Mouse (Mus musculus) adrenal gland (tissue): ENCODE data around the gene Raet1e.
"Not testable (repeated sequence)": the region's sequence is repeated elsewhere in the genome, so short reads cannot be mapped to it uniquely, and the experiment has no call there.

Experiments
- intact Hi-C: fragments of 180-260 bp; cut with DNase I; formaldehyde crosslinking; loops from one replicate; pipeline ENCODE4 v1.15.1; 2025

The Raet1e gene

GRCm38 (mm10) chr10:22360252-22360651, 201.9 kb downstream of the Raet1e start, which contains the start of gene Raet1d:
Gene Raet1d, plus strand, starts transcription at chr10:22360552.
- intact Hi-C loops, result not testable (repeated sequence)

DNA sequence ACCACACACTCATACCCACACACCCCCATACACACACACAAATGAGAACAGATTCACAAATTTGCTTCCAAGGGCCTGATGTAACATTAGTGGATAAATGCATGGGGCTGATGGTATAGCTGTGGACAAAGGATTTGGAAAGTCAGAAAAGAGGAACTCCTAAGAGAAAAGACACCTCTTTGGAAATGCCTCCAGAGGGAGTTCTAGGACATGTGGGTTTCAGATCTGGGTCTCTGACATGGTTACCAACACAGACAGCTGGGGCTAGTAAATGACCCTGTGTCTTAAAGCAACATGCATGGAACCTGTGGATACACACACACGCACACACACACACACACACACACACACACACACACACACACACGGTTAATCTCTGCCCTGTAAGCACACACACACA, 202.6 kb downstream of the Raet1e start:
- intact Hi-C loops, result not testable (repeated sequence)

DNA sequence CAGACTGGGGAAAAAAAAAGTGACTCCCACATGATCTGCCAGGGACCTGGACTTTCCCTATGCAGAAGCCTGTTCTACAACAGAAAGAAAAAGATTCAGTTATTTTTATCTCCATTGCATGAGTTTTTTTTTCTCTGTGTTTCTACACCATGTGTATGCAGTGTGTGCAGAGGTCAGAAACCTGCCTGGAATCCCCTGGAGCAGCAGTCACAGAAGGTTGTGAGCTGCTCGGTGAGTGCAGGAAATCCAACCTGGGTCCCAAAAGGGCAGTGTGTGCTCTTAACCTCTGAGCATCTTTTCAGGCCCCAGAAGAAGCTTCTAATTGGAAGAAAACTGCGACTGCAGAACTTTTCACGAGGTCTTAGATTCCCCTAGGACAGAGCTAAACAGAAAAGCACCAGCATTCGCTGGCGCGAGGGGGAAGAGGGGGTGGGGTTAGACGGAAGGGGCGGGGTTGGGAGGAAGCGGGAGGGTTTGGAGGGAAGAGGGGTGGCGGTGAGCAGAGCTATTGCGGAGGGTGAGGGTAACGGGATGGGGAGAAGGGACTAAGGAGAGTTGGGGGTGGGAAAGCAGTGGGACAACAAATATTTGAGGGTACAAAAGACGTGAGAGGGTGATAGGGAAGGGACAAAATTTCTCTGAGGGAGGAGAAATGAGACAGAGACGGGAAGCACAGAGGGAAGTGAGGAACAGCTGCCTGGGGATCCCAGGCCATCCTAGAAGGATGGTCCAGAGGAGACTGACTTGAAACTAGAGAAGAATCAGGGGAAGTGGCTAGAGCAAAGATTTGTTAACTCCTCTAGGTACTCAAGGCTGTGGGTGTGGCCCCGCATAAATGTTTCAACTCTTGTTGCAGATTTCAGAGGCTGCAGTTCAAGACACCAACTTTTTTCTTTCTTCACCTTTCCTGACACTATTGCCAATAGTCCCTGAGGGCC, 203.3 kb downstream of the Raet1e start:
- intact Hi-C loops, result not testable (repeated sequence)

GRCm38 (mm10) chr10:22362466-22362865, 204.1 kb downstream of the Raet1e start:
- intact Hi-C loops, result not testable (repeated sequence)

GRCm38 (mm10) chr10:22364915-22365314, 206.5 kb downstream of the Raet1e start:
- intact Hi-C loops, result not testable (repeated sequence)

GRCm38 (mm10) chr10:22381226-22381625, 222.9 kb downstream of the Raet1e start:
- intact Hi-C loops, result not testable (repeated sequence)

DNA sequence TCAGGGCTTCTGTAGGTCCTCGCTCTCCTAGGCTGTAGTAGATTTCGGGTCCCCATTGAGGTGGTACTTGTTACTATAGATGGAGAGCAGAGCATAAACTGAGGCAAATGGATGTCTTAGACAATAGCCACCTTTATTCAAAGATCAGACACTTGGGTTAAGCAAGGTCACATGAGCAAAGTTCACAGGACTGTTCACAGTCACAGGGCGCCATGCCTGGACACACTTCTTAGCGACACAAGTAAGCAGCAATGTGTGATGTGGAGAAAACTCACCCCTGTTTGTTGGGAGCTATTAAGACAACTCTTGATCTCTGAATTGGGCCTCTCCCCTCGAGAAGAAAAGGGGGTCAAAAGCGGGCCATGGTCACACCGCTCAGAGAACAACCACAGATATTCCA, 231.8 kb downstream of the Raet1e start:
- intact Hi-C loops, result not testable (repeated sequence)

- intact Hi-C loops, result not testable (repeated sequence)
Observed at GRCm38 (mm10) chr10:22391616-22392015, 233.2 kb downstream of the Raet1e start.

DNA sequence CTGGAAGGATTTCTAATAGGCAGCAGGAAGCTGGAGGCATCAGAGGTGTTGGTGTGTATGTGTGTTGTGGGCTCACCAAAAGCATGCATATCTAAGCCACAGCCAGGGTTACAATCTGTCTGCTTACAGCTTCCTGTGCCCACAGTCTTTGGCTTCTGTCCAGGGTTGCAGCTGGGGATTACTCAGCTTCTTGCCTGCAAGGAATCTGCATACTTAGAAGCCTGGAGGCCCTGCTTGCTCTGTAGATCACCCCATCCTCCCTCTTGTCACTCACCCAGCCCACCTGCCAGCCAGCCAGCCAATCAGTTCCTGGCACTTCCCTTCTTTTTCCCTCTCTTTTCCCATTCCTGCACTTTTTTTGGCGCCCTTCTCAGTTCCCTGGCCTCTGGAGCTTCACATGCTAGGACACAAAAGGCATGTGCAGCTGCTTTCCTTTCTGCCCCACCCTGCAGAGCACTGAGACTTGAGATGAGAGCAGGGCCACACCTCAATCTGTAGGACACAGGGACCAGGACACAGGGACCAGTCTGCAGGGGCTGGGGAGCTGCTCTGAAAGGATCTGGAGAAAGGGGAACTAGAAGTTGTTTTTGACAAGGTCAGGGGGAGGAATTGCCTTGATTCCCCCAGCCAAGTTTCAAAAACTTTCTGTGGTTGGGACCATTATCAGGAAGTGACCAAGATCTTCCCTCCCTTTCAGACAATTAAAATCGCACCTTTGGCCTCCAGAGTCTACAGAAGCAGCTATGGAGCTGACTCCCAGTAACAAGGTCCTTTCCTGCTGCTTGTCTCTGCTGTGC, 234.9 kb downstream of the Raet1e start:
- intact Hi-C loops, result not testable (repeated sequence)

DNA sequence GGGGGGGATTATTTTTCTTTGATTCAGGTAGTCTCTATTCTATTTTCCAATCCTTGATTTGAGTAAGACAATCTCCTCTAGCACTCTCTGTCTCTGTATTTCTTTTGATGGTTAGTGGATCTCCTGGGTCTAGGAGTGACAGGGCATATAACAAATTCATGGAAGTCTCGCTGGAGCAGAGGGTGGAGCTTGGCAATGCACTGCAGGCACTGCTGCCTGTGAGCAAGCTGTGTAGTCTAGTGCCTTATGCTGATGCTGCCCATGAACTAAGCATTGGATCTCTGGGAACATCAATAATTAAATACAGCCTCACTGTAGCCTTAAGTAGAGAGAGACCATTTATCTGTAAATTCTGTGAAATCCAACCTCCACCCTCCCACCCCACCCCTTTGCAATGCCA, 238.3 kb downstream of the Raet1e start:
- intact Hi-C loops, result not testable (repeated sequence)

GRCm38 (mm10) chr10:22402225-22402917, 244.0 kb downstream of the Raet1e start:
- intact Hi-C loops, result not testable (repeated sequence)

- intact Hi-C loops, result not testable (repeated sequence)
Observed at GRCm38 (mm10) chr10:22413702-22414494, 255.5 kb downstream of the Raet1e start.
